Mouse (Mus musculus): ENCODE data around the gene Oas1f. TPM values are rescaled to one million over a fixed set of nuclear protein-coding genes. Genes with fewer than 3 reads are reported as not detected.

Oas1f gene
- polyA plus RNA-seq, 1 experiment from 2014 or later: not detected

DNA sequence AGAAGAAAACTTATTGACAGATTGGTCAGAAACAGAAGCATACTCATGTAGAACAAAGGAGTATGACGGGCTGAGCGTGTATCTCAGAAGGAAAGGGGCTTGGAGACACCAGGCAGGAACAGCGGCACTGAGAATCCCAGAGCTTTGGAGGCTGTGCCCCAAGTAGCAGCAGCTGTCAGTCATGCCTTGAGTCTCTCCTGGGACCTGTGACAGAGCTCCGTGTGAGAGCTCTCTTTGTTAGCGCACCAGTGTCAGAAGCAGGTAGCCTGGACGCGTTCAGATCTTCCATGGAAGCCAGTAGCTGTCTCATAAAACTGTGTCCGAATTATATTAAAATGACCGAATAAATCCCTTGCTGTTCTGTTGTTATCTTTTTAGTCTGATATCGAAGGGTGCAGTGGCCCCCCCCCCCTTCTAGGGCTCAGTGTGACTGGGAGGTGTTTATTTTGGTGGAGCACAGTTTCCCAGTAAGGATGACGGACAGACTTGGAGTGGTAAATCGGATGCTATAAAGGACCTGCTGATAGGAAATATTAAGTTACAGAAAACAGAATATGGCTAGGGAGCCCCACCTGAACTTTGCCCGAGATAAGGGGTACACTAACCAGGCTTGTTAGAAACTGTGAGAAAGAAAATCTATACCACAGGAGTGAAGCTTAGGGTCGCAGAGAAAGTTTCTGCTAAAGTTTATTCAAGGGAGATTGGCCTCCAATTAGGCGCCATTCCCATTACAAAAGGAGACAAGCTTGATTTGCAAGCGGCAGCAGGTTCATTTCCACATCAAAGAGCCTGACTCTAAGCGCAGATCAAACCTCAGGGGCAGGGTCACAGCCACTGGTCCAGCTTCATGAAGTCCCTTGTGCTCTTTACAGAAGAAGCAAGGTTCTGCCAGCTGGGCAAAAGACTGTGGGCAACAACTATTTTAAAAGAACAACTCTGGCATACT lies 13.6 kb upstream of the Oas1f start:
- Histone ChIP-seq H3K4me1 (peaks cover 11% of the 10 kb centered on the region), H3K27me3 (0 out of 2 replicates have a peak, but pooled peaks cover 4% of the 10 kb centered on the region), H3K36me3 (no peaks in the 10 kb centered on the region), H3K9ac (replicated peaks) (0 out of 2 replicates have a peak overlapping the region, but pooled peaks have one; percentile 37), H3K9me3 (no peaks in the 10 kb centered on the region), H3K27ac (replicated peaks) (peak overlapping the region; percentile 39), H3K4me3 (no peak overlapping the region), H3K4me2 (replicated peaks) (peak overlapping the region; percentile 30)
- WGBS: 12% methylated on average over 17 of the region's 17 CpGs
- ATAC-seq (ENCODE audit: low FRiP score, low read depth): no peak

- WGBS: 8% methylated on average over 8 of the region's 8 CpGs
- Histone ChIP-seq H3K36me3 (no peaks in the 10 kb centered on the region), H3K4me1 (peaks cover 11% of the 10 kb centered on the region), H3K27me3 (0 out of 2 replicates have a peak, but pooled peaks cover 4% of the 10 kb centered on the region), H3K9me3 (no peaks in the 10 kb centered on the region), H3K9ac (replicated peaks) (no peak overlapping the region), H3K27ac (replicated peaks) (no peak overlapping the region), H3K4me2 (replicated peaks) (no peak overlapping the region), H3K4me3 (no peak overlapping the region)
- no peak for ATAC-seq (ENCODE audit: low FRiP score, low read depth)
These were observed 10.2 kb upstream of the Oas1f start for GRCm38 (mm10) chr5:120836731-120837585.

GRCm38 (mm10) chr5:120844713-120845112 lies 2.5 kb upstream of the Oas1f start:
- Histone ChIP-seq H3K4me2 (replicated peaks) (no peak overlapping the region), H3K4me3 (no peak overlapping the region), H3K27ac (replicated peaks) (no peak overlapping the region), H3K36me3 (no peaks in the 10 kb centered on the region), H3K27me3 (no peaks in the 10 kb centered on the region), H3K4me1 (no peaks in the 10 kb centered on the region), H3K9me3 (no peaks in the 10 kb centered on the region), H3K9ac (replicated peaks) (no peak overlapping the region)
- 88% methylated on average over 3 of the region's 3 CpGs for WGBS
- ATAC-seq (ENCODE audit: low FRiP score, low read depth): no peak

DNA sequence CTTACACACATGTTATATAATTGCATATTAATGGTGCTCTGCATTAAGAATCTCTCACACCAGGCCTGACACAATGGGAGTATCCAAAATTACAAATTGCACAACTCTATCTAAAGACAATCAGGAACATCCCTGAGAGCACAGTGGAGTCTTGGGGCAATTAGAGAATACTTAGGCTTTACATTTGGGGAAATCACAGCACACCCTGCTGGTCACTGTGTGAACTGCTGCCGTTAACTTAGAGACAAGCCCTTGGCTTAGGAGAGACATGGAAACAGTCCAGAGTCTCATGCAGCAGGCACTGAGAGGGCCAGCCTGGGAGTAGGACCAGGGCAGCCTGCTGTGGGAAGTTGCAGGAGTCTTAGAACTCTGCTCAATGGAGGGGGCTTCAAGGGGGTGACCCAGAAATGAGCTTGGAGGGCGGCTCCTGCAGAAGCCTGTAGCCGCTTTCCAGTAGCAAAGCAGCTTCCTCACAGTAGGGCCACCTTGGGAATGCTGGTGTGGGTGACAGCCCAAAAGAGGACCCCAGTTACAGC lies 2.5 kb downstream of the Oas1f start:
- no peak overlapping the region for H3K9ac ChIP-seq (replicated peaks)
- 58% methylated on average over 3 of the region's 3 CpGs for WGBS
- no peaks in the 10 kb centered on the region for H3K27me3 ChIP-seq
- no peak overlapping the region for H3K4me3 ChIP-seq
- H3K4me2 ChIP-seq (replicated peaks): no peak overlapping the region
- no peak for ATAC-seq (ENCODE audit: low FRiP score, low read depth)
- peaks cover 11% of the 10 kb centered on the region for H3K9me3 ChIP-seq
- no peaks in the 10 kb centered on the region for H3K36me3 ChIP-seq
- H3K4me1 ChIP-seq: no peaks in the 10 kb centered on the region
- no peak overlapping the region for H3K27ac ChIP-seq (replicated peaks)

- Histone ChIP-seq H3K27ac (replicated peaks) (no peak overlapping the region), H3K4me1 (no peaks in the 10 kb centered on the region), H3K9ac (replicated peaks) (no peak overlapping the region), H3K27me3 (no peaks in the 10 kb centered on the region), H3K4me2 (replicated peaks) (no peak overlapping the region), H3K9me3 (peaks cover 6% of the 10 kb centered on the region), H3K36me3 (no peaks in the 10 kb centered on the region), H3K4me3 (no peak overlapping the region)
- no peak for ATAC-seq (ENCODE audit: low FRiP score, low read depth)
- WGBS: 67% methylated on average over 2 of the region's 2 CpGs
These were observed 12.1 kb downstream of the Oas1f start for GRCm38 (mm10) chr5:120859241-120859640.

- whole genome bisulfite sequencing: 51% methylated on average over 4 of the region's 4 CpGs
- H3K36me3 ChIP-seq: no peaks in the 10 kb centered on the region
These were observed 14.0 kb downstream of the Oas1f start, which contains the start of gene Oas1h for GRCm38 (mm10) chr5:120861121-120861520. TSS of gene Oas1h (plus strand) at chr5:120861421.

DNA sequence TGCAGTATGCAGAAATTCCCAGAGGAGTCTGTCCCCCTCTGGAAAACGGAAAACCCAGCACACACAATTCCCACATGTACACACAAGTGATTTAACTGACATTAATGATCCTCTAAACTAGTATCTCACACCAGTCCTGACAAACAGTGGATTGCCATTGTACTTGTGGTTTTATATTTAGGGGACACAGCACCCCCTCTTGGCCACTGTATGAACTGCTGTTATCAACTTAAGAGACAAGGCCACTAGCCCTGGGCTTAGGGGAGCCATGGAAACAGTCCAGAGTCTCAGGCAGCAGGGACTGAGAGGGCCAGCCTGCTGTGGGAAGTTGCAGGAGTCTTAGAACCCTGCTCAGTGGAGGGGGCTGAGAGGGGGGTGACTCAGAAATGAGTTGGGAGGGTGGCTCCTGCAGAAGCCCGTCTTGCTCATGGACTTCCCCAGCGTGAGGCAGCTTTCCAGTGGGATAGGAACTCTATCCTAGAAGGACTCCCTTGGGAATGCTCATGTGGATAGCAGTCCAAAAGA lies 18.2 kb downstream of the Oas1f start:
- Histone ChIP-seq H3K9ac (replicated peaks) (no peak overlapping the region), H3K4me3 (no peak overlapping the region), H3K9me3 (no peaks in the 10 kb centered on the region), H3K4me1 (no peaks in the 10 kb centered on the region; the same call in 1 of the 2 replicates), H3K27me3 (no peaks in the 10 kb centered on the region), H3K36me3 (no peaks in the 10 kb centered on the region), H3K27ac (replicated peaks) (no peak overlapping the region), H3K4me2 (replicated peaks) (no peak overlapping the region)
- 71% methylated on average over 3 of the region's 3 CpGs for WGBS
- no peak for ATAC-seq (ENCODE audit: low FRiP score, low read depth)

More at GRCm38 (mm10) chr5:120861121-120861520, 14.0 kb downstream of the Oas1f start, which contains the start of gene Oas1h:
- H3K27me3 ChIP-seq: no peaks in the 10 kb centered on the region
- ATAC-seq (ENCODE audit: low FRiP score, low read depth): no peak
- no peaks in the 10 kb centered on the region for H3K9me3 ChIP-seq
- no peaks in the 10 kb centered on the region for H3K4me1 ChIP-seq
- H3K4me2 ChIP-seq (replicated peaks): no peak within 1 kb of the TSS
- H3K9ac ChIP-seq (replicated peaks): no peak within 1 kb of the TSS
- H3K4me3 ChIP-seq: no peak within 1 kb of the TSS
- no peak within 1 kb of the TSS for H3K27ac ChIP-seq (replicated peaks)

DNA sequence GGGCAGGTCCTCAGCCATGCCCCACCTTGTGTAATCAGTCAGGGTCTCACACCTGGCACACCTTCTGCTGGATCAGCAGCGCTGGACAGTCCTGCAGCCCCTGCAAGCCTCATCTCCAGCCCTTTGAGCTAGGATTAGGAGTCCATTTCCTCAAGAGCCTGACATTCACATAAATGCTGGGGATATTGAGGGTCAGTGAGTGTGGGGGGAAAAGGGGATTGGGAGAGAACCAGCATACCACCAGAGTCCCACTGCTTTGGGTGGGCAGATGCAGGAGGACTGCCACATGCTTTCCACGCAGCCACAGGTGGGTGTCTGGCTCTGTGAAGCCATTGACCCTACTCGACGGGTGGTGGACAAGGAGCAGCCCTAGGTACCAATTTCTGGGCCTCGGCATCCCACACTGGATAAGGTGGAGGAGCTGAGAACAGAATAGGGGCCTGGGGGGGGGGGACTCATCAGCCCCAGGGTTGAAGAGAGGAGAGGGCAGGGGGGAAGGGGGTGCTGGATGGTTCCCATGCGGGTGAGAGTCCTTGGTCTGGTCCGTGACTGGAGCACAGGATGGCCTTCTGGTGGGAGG lies 22.4 kb downstream of the Oas1f start:
- Histone ChIP-seq H3K9me3 (no peaks in the 10 kb centered on the region), H3K36me3 (no peaks in the 10 kb centered on the region), H3K4me3 (no peak overlapping the region), H3K4me2 (replicated peaks) (no peak overlapping the region), H3K27ac (replicated peaks) (no peak overlapping the region), H3K4me1 (no peaks in the 10 kb centered on the region; the same call in 1 of the 2 replicates), H3K27me3 (no peaks in the 10 kb centered on the region), H3K9ac (replicated peaks) (no peak overlapping the region)
- WGBS: 86% methylated on average over 7 of the region's 7 CpGs
- no peak for ATAC-seq (ENCODE audit: low FRiP score, low read depth)

GRCm38 (mm10) chr5:120870081-120870480 lies 22.9 kb downstream of the Oas1f start:
- Histone ChIP-seq H3K36me3 (no peaks in the 10 kb centered on the region), H3K4me2 (replicated peaks) (no peak overlapping the region), H3K4me1 (no peaks in the 10 kb centered on the region; the same call in 1 of the 2 replicates), H3K27me3 (no peaks in the 10 kb centered on the region), H3K9ac (replicated peaks) (no peak overlapping the region), H3K4me3 (no peak overlapping the region), H3K27ac (replicated peaks) (no peak overlapping the region), H3K9me3 (no peaks in the 10 kb centered on the region)
- 58% methylated on average over 3 of the region's 3 CpGs for WGBS
- no peak for ATAC-seq (ENCODE audit: low FRiP score, low read depth)

DNA sequence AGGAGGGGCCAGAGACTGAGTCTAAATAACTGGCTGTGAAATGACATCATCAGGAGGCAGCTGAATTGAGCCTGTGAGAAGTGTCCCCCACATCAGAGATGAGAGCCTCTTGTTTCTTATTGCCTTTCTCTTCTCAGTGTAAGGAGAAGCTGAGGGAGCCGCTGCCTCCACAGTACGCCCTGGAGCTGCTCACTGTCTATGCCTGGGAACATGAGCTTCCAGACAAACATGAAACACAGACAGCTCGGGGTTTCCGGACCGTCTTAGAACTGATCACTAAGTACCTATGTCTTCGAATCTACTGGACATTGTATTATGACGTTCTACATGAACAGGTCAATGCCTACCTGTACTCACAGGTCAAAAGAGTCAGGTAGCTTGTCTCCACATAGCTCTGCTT lies 23.6 kb downstream of the Oas1f start:
- H3K4me2 ChIP-seq (replicated peaks): no peak overlapping the region
- H3K4me1 ChIP-seq: no peaks in the 10 kb centered on the region; the same call in 1 of the 2 replicates
- H3K36me3 ChIP-seq: no peaks in the 10 kb centered on the region
- WGBS: 87% methylated on average over 7 of the region's 7 CpGs
- no peak overlapping the region for H3K27ac ChIP-seq (replicated peaks)
- no peaks in the 10 kb centered on the region for H3K9me3 ChIP-seq
- ATAC-seq (ENCODE audit: low FRiP score, low read depth): no peak
- H3K27me3 ChIP-seq: no peaks in the 10 kb centered on the region
- H3K9ac ChIP-seq (replicated peaks): no peak overlapping the region
- no peak overlapping the region for H3K4me3 ChIP-seq

GRCm38 (mm10) chr5:120871469-120871868 lies 24.3 kb downstream of the Oas1f start:
- ATAC-seq (ENCODE audit: low FRiP score, low read depth): no peak
- Histone ChIP-seq H3K9ac (replicated peaks) (no peak overlapping the region), H3K4me3 (no peak overlapping the region), H3K4me2 (replicated peaks) (no peak overlapping the region), H3K27me3 (no peaks in the 10 kb centered on the region), H3K36me3 (no peaks in the 10 kb centered on the region), H3K4me1 (no peaks in the 10 kb centered on the region; the same call in 1 of the 2 replicates), H3K27ac (replicated peaks) (no peak overlapping the region), H3K9me3 (no peaks in the 10 kb centered on the region)
- 60% methylated on average over 2 of the region's 2 CpGs for WGBS

All from midbrain, embryonic 12.5 days (tissue).